Mouse (Mus musculus): Measurements from ENCODE around the gene Acad8. TPM values are rescaled to one million over a fixed set of nuclear protein-coding genes. Genes with fewer than 3 reads are reported as not detected.

Gene Acad8
- total RNA-seq (2021): 10 to 100 TPM; 40.2 to 41.1 TPM

GRCm38 (mm10) chr9:26999461-27000395, at the start of gene Acad8, which contains the start of gene Thyn1:
TSS of gene Acad8 (minus strand) at chr9:26999566.
TSS of gene Thyn1 (plus strand) at chr9:26999710.
- DNase-seq: peak; percentile 96

- no peak for DNase-seq
Observed at GRCm38 (mm10) chr9:27043892-27044291, 44.5 kb upstream of the Acad8 start.

- DNase-seq: no peak
Observed at GRCm38 (mm10) chr9:27030763-27031100, 31.4 kb upstream of the Acad8 start.

GRCm38 (mm10) chr9:27029828-27030762, 30.7 kb upstream of the Acad8 start, which contains the start of the genes Vps26b and Ncapd3:
TSS of gene Vps26b (minus strand) at chr9:27030065.
TSS of gene Ncapd3 (plus strand) at chr9:27030175.
- peak; percentile 96 for DNase-seq

- peak; percentile 53 for DNase-seq
Observed at GRCm38 (mm10) chr9:27029022-27029827, 29.9 kb upstream of the Acad8 start.

GRCm38 (mm10) chr9:27026708-27027107, 27.3 kb upstream of the Acad8 start:
- DNase-seq: no peak

GRCm38 (mm10) chr9:27023681-27024080, 24.3 kb upstream of the Acad8 start:
- no peak for DNase-seq

GRCm38 (mm10) chr9:27018961-27019360, 19.6 kb upstream of the Acad8 start:
- DNase-seq: no peak

- no peak for DNase-seq
Observed at GRCm38 (mm10) chr9:27011572-27011971, 12.2 kb upstream of the Acad8 start.

GRCm38 (mm10) chr9:27009231-27009630, 9.9 kb upstream of the Acad8 start:
- DNase-seq: no peak

- DNase-seq: no peak
Observed at GRCm38 (mm10) chr9:27006866-27007265, 7.5 kb upstream of the Acad8 start.

GRCm38 (mm10) chr9:27005933-27006332, 6.6 kb upstream of the Acad8 start:
- no peak for DNase-seq

GRCm38 (mm10) chr9:27005231-27005630, 5.9 kb upstream of the Acad8 start:
- no peak for DNase-seq

- DNase-seq: no peak
Observed at GRCm38 (mm10) chr9:26998669-26999460, 501 bp downstream of the Acad8 start.

GRCm38 (mm10) chr9:26997501-26997900, 1.9 kb downstream of the Acad8 start:
- DNase-seq: no peak

- no peak for DNase-seq
Observed at GRCm38 (mm10) chr9:26997062-26997461, 2.3 kb downstream of the Acad8 start.

- DNase-seq: no peak
Observed at GRCm38 (mm10) chr9:26993900-26994299, 5.5 kb downstream of the Acad8 start.

GRCm38 (mm10) chr9:26993118-26993517, 6.2 kb downstream of the Acad8 start:
- DNase-seq: no peak

- no peak for DNase-seq
Observed at GRCm38 (mm10) chr9:26990181-26990580, 9.2 kb downstream of the Acad8 start.

GRCm38 (mm10) chr9:26985668-26986277, 13.6 kb downstream of the Acad8 start:
- no peak for DNase-seq
